Mouse (Mus musculus) thymus, adult 2 months (tissue): ENCODE measurements around the gene Birc6.

Experiments used
- CTCF ChIP-seq: fragments of 200-500 bp; IDR thresholded peaks from 2 replicates; pipeline ENCODE4 v1.5.1; 2012; ENCODE audit warnings: mild to moderate bottlenecking, control low read depth, low read length, moderate library complexity, borderline replicate concordance; ENCODE audit not compliant: control insufficient read depth, poor library complexity, insufficient read depth; ENCODE audit errors: extremely low read depth
- POLR2A ChIP-seq: fragments of 200-500 bp; IDR thresholded peaks from 2 replicates; pipeline ENCODE4 v1.6.1; 2012; ENCODE audit warnings: mild to moderate bottlenecking, low read length, control low read depth, moderate library complexity; ENCODE audit not compliant: control insufficient read depth, poor library complexity, insufficient read depth; ENCODE audit errors: extremely low read depth

DNA sequence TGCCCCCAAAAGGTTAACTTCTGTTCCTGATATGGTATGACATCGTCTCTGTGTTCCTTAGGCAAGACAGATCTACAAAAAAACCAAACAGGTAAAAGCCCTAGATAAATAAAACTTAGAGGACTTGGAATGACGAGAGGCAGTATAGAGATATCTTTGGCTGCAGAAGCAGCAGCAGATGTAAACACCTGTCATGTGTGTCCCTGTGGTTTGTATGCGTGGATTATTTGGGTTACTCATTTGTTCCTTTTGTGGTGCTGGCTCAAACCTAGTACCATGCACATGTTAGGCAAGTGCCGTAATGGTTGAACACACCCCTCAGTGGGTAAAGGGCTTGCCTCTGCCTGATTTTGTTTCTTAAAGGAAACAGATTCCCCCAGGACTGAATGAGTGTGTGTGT, 27.9 kb upstream of the Birc6 start:
- no peak for TF ChIP-seq CTCF
- TF ChIP-seq POLR2A = no peak
